Mouse (Mus musculus) left cerebral cortex, adult 6 months (tissue): ENCODE data around the gene Gm11492. TPM values are rescaled to one million over a fixed set of nuclear protein-coding genes. Genes with fewer than 3 reads are reported as not detected.

ENCODE experiments used
- long read RNA-seq, 2 experiments: library from polyadenylated mRNA; unstranded; transcript quantifications; one replicate each; pipeline ENCODE4 v2.0.0; 2019 to 2020
- polyA plus RNA-seq: library from polyadenylated mRNA; unstranded; fragments of <200 nt; fragmentation: Nextera tagmentation; gene quantifications from 2 replicates; pipeline ENCODE4 v1.2.3, GENCODE M21; 2021

Gm11492 gene
- not detected in 2 replicates for polyA plus RNA-seq
- long read RNA-seq, experiment 1, result 0 reads
- long read RNA-seq, experiment 2, result 0 reads

GRCm38 (mm10) chr11:87566501-87566900 is at the start of gene Gm11492:
Gm11492 (plus strand) TSS chr11:87566653.

GRCm38 (mm10) chr11:87568255-87568953 is 2.0 kb downstream of the Gm11492 start, which contains the start of gene Sept4:
Sept4 (plus strand) TSS chr11:87568903.

DNA sequence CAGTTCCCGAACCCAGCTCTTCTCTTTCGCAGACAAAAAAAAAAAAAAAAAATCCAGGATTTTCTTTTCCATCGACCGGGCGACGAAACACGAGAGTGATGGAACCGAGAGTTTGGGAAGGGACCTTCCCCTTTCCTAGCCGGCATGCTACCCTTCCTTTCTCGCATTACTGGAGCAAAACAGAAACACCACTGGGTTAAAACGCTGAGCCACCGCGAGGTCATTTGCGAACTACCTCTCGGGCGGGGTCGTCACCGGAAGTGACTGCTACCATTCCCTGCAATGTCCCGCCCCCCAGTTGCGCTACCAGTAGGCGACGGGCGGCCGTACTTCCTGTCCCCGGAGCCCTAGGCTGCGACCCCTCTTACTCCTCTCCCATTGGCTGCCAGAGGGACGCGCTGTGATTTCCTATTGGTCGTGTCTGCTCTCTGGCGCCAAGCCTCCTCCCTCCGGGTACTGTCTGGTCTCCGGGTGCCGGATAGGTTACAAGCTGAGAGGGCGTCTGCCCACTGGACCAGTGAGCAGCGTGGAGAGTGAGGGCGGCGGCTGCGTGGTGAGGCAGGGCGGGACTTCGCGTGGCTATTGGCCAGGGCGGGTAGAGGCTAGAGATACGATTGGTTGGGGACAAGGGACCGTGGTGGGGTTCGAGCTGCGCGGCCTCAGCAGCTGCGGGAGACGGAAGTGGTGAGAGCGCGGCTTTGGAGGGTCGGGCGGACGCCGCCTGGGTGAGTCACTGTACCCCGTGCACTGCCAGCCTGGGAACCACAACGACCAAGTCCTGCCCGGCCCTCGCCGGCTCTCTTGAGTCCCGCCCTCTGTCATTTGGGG is 25.3 kb downstream of the Gm11492 start, which contains the start of gene Mtmr4:
Gene Mtmr4, plus strand, starts transcription at position 637 of the 828 bp plus-strand sequence.

GRCm38 (mm10) chr11:87616790-87617474 is 50.5 kb downstream of the Gm11492 start, which contains the start of gene Hsf5:
Hsf5 (plus strand) TSS chr11:87617164.

Other genes with a start within 250 kb of the Gm11492 start
- 13.5 and 21.6 TPM in 2 replicates for gene Ppm1e, start 207.6 kb upstream of the Gm11492 start, polyA plus RNA-seq
- gene Rad51c, start 161.7 kb upstream of the Gm11492 start, polyA plus RNA-seq, result 1.6 and 2.0 TPM in 2 replicates
- gene Tex14, start 161.6 kb upstream of the Gm11492 start, polyA plus RNA-seq, result 0.14 TPM in 1 of 2 replicates, not detected in the other
- 184 and 248 TPM in 2 replicates for gene Sept4, start 2.2 kb downstream of the Gm11492 start, polyA plus RNA-seq
- 10.5 and 14.5 TPM in 2 replicates for gene Mtmr4, start 25.5 kb downstream of the Gm11492 start, polyA plus RNA-seq
- gene Hsf5, start 50.5 kb downstream of the Gm11492 start, polyA plus RNA-seq, result 0.16 and 0.33 TPM in 2 replicates
- 0.97 and 1.3 TPM in 2 replicates for gene Rnf43, start 96.1 kb downstream of the Gm11492 start, polyA plus RNA-seq
- 208 and 260 TPM in 2 replicates for gene Supt4a, start 170.9 kb downstream of the Gm11492 start, polyA plus RNA-seq
- 10.3 and 12.0 TPM in 2 replicates for gene Tspoap1, start 193.9 kb downstream of the Gm11492 start, polyA plus RNA-seq
- 0.09 TPM in 1 of 2 replicates, not detected in the other for gene Mpo, start 226.9 kb downstream of the Gm11492 start, polyA plus RNA-seq